Mouse (Mus musculus) yolk sac, embryonic 10.5 days (tissue): Measurements from ENCODE around the gene Rpl26.
"Not testable (repeated sequence)": the region's sequence is repeated elsewhere in the genome, so short reads cannot be mapped to it uniquely, and the experiment has no call there.

Experiments
- DNase-seq: peaks from one replicate; pipeline ENCODE4 v3.0.0-alpha.2; 2017; ENCODE audit warnings: low spot score

Gene Rpl26

DNA sequence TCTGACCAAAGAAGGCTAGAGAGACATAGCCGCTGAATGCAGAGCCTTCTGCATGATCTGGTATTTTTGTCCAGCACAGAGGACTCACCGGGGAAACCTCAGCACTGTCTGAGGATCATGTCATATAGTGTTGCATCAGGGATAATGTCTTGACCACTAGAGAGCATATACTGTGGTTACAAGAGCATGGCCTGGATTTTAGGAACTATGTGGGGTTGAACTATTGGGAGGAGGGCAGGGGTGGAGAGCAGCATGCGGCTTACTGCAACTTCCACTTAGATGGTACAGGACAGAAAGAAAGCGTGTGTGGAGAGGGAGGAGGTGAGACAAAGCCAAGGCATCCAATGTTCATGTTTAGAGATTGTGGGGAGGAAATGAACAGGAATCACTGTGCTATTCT is 13.2 kb downstream of the Rpl26 start:
- DNase-seq: no peak

DNA sequence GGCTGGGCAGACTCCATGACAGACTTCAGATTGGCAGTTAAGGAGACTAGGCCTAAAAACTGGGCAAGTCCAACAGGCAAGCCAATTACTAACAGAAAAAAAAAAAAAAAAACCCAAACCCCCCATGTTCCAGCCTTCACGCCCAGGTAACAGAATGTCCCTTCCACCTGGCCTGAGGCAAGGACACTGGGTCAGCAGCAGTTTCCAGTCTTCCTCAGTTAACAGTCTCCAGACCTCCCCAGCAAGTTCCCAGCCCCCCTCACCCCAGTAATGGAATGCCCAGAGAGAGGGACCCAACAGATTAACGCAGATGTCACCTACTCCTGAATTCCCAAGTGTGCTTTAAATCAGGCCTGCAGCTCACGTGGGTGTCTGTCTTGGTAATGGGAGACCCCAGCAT is 21.8 kb downstream of the Rpl26 start:
- DNase-seq: no peak

DNA sequence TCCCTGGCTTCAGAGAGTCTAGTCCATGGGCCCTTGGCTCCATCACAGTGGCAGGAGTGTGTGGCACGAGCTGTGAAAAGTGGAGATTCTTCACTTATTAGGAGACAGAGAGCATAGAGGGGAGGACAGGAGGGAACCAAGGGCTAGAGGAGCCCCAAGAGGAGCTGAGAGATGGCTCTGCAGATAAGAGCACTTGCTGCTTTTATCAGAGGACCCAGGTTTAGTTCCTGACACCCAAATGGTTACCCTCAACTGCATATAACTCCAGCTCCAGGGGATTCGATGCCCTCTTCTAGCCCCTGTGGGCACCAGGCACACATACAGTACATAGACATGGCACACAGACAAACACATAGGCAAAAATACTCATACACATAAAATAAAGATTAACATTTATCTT is 23.4 kb downstream of the Rpl26 start:
- no peak for DNase-seq

GRCm38 (mm10) chr11:68926981-68927380 is 25.6 kb downstream of the Rpl26 start, which contains the start of gene Odf4:
Odf4 (minus strand) TSS chr11:68927081.
- DNase-seq: no peak

DNA sequence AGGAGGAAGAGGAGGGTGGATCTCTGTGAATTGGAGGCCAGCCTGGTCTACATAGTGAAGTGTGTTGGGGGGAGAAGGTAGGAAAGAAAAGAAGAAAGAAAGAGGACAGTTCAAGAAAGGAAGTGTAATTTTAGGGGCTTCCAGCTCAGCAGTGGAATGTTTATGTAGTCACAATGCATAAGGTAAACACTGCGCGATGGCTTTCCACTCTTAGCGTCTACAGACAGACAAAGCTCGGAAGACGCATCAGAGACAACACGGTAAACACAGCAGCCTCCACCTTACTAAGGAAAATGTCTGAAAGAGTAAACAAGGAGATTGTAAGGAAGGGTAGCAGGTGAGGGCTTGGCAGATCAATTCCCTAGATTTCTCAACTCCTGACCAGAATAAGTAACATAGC is 28.6 kb downstream of the Rpl26 start:
- DNase-seq: no peak

GRCm38 (mm10) chr11:68933885-68934507 is 32.6 kb downstream of the Rpl26 start:
- DNase-seq: no peak

GRCm38 (mm10) chr11:68936951-68937350 is 35.6 kb downstream of the Rpl26 start:
- DNase-seq: not testable (repeated sequence)

GRCm38 (mm10) chr11:68939451-68940304 is 38.3 kb downstream of the Rpl26 start:
- peak; percentile 91 for DNase-seq

- DNase-seq: no peak
Observed at GRCm38 (mm10) chr11:68940516-68940915, 39.1 kb downstream of the Rpl26 start.

GRCm38 (mm10) chr11:68942731-68943130 is 41.3 kb downstream of the Rpl26 start:
- DNase-seq: no peak

- DNase-seq: no peak
Observed at GRCm38 (mm10) chr11:68945245-68945644, 43.9 kb downstream of the Rpl26 start.

DNA sequence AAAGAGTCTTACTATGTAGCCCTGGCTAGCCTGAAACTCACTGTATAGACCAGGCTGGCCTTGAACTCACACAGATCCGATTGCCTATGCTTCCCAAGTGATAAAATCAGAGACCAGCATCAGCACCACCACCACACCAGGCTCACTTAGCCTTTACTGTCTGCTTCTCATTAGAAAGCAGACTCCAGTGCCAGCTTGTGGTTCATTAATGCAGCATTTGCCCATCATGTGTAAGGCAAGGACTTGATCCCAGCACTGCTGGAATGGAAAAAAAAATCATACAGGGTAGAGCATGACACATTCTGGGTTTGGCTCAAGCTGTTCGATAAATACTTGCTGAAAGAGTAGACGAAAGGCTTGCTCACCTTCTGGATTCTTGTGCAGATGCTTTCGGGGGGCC is 44.6 kb downstream of the Rpl26 start:
- DNase-seq: no peak

- no peak for DNase-seq
Observed at GRCm38 (mm10) chr11:68946806-68947440, 45.5 kb downstream of the Rpl26 start.

- no peak for DNase-seq
Observed at GRCm38 (mm10) chr11:68947542-68947993, 46.2 kb downstream of the Rpl26 start.

DNA sequence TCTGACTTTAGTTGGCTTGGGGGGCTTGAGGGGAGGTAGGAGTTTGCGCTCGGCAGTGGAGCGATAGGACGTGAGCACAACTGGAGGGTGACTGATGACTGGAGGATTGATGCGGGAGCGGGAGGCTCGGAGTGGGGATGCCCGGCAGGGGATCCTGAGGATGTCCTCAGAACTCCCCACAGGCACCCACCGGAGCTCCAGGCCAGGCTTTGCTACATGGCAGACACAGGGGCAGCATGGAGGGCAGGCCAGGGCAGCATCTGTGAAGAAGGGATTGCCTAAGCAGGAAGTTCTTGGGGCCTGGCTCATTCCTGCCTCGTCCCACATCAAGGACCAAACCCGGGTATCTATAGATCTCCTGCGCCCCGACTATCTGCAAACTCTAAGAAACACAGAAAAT is 52.5 kb downstream of the Rpl26 start:
- DNase-seq: no peak

DNA sequence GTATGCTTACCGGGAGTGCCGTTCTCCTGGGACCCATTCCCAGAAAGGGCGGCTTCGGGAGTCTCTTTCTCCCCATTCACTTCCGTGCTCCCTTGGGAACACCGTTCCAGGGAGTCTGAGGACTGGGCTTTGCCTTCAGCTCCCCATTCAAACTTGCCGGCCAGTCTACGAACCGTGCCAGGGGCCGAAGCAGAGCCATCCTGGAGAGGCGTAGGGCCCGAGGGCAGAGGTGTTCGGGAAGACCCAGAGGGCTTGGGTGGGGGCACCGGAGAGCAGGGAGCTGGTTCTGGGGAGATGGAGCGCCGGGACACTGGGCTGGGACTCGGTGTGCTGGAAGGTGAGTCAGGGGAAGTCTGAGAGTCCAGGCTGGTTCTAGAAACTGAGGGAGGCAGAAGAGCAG is 53.0 kb downstream of the Rpl26 start:
- DNase-seq: no peak

- DNase-seq: no peak
Observed at GRCm38 (mm10) chr11:68955473-68955872, 54.1 kb downstream of the Rpl26 start.

DNA sequence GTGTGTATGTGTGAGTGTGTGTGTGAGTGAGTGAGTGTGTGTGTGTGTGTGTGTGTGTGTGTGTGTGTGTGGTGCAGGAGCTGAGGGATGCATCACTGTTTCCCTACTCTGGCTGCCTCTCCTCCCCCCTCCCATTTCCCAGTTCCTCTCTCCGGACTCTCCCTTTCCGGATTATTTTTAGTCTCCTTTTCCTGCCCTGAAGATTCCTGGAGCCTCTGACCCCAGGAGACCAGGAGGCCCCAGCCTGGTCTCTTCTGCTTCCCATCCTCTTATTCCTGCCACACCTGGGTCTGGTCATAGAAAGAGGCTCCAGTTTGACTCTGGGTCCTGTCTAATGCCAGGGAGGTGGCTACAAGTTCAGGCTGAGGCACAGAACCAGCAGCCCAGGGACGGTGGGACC is 54.7 kb downstream of the Rpl26 start:
- no peak for DNase-seq
